Mouse (Mus musculus) ovary, adult 18-20 months (tissue): ENCODE data around the gene Grk6.
"Not testable (repeated sequence)": the region's sequence is repeated elsewhere in the genome, so short reads cannot be mapped to it uniquely, and the experiment has no call there.

Experiments used
- DNase-seq: peaks from one replicate; pipeline ENCODE4 v3.0.0; 2022; ENCODE audit warnings: low spot score, mixed read lengths

Gene Grk6

DNA sequence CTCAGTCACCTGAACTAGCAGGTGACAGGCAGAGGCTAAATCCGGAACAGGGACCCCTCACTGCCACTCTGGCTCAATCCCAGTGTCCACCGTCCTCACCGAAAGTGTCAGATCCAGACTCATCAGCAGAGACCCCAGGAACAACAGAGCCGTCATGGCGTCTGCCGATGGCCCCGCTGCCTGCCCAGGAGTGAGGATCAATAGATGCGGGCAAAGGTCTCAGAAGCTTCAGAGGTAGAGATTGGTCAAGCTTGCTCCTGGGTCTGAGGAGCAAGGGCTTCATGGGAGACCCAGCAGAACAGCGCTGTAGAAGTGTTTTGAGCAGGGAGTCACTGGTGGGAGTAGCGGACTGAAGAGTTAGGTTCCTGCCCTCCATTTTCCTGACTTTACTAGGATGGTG, 18.3 kb upstream of the Grk6 start, which contains the start of gene F12:
F12 (minus strand) TSS at position 181 of the 400 bp plus-strand sequence.
- no peak for DNase-seq

DNA sequence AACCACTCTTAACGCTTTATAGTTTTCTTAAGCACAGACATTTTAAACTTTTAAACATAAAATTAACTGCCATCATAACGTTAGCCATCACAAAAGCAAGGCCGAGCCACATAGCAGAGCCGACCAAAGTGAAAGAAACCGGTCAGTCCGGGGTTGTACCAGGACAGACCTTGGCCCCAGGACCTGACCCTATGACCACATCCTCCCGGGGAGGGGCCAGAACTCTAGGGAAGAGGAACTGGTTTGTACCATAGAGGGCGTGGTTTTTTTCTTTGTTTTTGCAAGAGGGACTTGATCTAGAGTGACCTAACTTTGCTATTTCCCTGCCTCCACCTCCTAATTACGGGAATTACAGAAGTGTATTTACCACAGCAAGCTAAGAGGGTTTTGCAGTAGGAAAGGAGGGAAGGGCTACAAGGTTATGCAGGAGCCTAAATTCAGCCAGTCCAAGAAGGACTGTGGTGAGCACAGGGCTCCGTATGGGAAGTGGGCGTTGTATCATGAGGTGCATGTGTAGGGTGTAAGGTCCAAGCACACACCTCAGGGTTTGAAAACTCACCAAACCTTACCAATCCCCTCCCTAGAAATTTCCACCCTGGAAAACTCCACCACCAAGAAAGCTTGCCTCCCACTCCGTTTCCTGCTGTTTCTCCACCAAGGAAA, 15.5 kb upstream of the Grk6 start:
- DNase-seq: peak; percentile 44

DNA sequence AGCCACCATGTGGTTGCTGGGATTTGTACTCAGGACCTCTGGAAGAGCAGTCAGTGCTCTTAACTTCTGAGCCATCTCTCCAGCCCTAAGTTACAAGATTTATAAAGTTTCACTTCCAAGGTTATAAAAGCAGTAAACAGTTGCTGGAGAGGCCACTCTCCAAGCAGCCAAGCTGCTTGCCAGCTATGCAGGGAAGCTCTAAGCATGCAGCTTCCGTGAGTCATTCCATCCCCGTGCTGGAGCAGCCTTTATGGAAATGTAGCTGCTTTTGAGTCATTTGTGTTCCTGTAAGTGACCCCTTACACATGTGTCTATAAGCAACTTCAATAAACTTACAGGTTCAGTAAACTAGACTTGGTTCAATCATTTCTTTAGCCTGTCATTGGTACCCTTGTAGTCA, 14.3 kb upstream of the Grk6 start:
- DNase-seq: no peak

DNA sequence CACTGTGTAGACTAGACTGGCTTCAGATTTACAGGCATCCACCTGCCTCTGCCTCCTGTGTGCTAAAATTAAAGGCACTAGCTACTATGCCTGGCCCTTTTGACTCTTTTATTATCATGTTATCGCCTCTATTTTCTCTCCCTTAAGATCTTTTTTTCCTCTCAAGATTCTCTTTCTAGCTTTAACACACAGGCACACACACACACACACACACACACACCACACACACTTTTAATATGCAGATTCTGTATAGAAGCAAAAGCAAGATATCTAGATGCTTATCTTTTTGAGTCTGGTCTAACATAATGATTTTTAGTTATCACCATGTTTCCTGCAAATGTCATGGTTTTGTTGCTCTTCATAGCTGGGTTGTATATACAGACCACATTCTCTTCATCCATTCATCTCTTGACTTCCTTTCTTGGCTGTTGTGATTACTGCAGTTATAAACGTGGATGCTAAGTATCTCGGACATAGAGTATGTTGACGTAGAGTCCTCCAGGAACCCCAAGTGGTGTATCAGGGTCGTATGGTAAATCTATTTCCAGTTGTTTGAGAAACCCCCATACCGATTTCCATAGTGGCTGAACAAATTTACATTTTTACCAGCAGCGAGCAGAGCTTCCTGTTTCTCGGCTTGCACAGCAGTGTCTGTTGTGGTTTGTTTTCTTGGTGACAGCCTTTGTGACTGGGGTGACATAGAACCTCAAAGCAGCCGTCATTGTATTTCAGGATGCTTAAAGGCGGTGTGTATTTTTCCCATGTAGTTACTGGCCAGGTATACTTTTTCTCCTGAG, 12.8 kb upstream of the Grk6 start:
- DNase-seq: no peak

DNA sequence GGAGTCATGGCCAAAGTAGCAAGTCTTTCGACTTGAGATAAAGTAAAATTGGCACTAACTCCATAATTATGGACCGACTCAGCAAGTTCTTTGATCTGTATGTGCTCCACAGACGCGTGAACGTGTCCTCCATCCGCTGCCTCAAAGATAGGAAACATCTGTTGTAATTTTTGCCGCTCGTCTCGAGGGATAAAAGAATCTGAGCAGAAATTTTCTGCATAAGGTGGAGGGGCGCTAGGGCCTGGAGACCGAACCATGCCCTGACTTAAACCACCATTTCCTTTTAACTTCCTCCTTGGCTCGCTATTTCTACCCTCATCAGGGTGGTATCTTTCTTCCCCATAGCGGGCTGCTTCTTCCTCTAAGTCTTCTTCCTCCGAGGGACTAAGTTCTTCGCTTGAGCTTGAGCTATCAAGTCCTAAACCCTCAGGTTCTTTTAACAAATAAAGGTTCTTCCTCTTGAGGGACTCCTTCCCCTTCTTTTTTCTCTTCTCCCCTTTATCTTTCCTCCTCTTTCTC, 7.7 kb upstream of the Grk6 start:
- DNase-seq: not testable (repeated sequence)

DNA sequence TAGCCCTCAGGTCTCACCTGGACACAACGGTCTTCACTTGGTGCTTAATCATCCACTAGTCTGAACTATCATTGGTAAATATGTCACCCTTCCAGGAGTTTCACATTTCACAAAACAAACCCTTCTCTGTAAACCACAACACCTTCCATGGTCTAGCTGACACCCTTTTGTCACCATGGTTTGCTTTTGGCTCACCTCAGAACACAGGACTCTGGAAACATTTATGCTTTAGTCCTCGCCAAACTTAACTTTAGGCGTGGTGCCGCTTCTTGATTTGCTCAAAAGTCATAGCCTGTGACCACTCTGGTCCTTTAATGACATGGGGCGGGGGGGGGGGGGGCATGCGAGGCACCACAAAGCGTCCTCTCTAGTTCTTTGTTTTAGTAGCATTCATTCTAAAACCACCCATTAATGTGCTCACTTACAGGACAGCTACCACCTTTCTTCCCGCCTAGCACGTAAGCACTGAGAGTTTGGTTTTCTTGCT, 1.0 kb upstream of the Grk6 start:
- DNase-seq: no peak

DNA sequence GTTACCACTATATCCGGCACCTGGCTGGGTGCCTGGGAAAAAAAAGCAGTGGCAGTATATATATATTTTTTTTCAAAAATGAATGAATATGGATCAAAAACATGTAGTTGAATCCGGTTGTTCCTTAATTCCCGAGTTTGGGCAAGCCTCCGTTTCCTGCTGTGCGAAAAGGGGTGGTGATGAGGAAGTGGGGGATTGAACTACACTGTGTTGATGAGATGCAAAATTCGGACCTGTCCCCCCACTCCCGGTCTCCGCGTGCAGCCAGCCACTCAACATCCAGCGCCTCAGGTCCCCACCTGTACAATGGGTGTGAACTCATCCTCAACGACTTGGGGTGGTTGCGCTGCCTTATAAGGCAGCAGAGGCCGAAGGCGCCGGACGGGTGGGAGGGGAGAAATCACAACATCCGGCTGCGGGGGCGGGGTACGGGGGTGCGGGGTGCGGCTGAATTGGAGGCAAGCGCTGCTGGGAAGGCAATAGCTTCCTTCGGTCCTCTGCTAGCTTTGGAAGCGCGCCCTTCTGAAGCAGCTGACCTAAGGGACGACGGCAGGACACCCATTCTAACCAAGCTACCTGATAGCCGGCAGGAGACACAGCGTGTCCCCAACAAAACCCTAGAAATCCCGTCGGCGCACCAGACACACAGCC, 461 bp upstream of the Grk6 start:
- DNase-seq: no peak

DNA sequence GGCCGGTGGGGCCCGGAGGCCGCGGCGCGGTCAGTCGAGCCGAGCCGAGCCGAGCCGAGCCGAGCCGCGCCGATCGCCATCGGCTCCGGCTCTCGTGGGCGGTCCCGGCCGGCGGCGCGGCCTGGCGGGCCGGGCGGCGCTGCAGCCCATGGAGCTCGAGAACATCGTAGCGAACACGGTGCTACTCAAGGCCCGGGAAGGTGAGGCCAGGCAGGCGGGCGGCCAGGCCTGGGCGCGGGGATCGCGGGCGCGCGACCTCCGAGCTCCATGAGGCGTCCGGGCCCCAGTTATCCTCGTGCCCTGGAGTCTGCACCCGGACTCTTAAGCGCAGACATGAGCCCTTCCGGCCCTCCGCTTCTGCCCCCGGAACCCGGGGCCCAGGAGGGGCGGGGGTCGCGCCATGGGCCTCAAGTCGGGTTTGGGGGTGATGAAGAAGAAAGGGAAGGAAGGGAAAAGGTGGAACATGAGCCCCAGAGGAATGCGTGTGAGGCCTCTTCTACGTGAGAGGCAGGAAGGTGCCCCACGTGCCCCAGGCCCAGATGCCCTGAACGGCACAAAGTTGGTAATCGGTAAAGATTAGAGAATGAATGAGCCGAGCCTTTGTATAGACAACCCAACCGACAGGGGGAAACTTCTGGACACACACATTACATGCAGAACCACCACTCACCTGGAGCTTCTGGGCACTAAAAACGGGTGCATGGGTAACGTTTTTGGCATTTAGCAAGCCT, 654 bp downstream of the Grk6 start:
- DNase-seq: no peak

DNA sequence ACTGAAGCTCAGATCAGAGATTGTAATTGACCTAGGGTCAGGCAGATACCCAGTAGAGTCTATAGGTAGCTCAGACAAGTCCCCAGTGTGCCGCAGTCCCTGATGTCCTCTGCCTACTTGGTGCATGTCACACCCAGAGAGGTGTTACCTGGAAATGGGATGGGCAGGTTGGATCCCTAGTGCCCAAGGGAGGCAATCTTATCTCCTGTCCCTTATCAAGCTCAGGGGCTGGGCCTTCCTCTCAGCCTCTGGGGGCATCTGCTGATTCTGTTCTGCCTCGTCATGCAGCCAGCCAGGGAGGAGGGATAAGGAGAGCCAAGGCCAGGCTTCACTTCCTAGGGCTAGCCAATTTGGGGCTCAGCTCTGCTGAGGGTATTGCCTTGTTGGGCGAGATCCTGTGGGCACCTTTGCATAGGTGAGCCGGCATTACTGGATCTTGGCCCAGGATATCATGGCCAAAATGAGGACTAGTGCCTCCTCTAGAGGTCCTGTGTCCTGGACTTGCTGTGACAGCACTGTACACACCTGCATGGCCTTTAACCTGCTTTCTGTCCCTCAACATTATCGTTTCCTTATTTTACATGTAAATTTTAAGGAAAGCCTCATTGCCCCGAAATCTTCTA, 1.7 kb downstream of the Grk6 start:
- DNase-seq: no peak

DNA sequence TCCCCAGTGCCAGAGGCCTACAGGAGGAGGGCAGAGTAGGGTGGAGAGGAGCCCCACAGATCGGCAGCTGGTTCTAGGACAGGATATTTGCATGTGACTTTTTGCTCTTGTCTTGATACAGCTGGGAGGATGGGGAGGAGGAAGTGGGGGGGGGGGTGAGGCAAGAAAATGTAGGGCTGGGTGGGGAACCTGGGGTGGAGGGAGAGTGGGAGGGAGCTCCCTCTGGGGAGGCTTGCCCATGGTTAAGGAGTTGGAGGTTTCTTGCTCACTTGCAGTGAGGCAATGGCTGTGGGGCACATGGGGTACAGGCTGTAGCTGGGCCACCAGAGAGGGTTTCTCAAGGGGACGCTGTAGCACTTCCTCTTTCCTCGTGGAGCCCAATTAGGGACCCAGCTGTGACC, 2.7 kb downstream of the Grk6 start:
- no peak for DNase-seq

DNA sequence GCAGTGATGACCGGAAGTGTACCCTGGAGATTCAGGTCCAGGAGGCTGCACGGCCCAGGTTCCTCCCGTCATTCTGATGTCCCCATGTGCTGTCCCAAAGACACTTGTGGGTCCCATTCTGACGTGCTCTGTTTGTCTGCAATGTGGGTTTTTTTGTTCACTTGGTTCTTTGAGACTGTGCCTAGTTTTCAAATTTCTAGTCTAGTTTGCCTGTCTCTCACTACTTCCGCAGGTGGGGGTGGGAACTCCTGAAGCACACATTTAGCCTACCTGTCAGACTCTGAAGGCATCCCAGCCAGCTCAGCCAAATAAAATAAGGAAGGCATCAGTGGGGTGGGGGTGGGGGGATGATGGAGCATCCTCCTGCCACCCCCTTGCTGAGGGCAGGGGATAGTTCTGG, 3.3 kb downstream of the Grk6 start:
- DNase-seq: no peak

DNA sequence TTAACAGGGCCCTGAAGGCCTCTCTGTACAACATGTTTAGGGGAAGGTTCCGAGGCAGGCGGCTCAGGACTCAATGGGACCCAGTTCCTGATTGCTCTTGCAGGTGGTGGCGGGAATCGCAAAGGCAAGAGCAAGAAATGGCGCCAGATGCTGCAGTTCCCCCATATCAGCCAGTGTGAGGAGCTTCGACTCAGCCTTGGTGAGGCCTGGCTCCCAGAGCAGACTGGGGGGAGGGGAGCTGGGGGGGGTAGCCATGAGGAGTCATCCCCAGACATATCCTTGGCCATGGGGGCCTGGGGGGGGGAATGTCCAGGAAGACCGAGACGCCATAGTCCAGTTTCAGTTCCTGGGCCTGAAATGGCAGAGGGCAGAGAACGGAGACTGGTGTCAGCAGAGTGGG, 4.3 kb downstream of the Grk6 start:
- no peak for DNase-seq

DNA sequence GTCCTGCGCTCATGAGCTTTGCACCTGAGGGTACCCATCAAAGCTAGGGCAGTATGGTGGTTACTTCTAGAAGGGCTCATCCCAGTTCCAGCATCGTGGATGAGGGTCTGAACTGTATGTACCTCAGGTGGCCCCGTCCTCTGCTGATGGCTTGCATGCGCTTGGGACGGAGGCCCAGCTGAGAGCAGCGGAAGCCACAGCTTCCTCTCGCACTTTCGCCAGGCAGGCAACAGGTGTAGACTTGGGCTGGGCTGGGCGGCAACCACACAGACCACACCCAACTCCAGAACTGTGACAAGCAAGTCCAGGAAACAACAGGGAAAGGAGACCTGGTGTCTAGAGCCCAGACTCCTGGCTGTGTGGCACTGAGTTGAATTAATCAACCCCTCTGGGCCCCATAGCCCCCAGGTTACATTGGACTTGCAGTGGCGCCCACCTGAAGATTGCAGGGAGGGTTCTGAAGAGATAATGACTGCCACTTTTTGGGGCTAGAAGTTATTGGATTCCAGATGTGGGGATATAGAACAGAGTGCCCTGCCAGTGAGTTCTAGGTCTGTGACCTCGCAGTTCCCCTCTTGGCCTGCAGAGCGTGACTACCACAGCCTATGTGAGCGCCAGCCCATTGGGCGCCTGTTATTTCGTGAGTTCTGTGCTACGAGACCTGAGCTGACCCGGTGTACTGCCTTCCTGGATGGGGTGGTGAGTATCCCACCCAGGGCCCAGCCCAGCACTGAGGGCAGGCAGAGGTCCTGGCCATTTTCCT, 5.0 kb downstream of the Grk6 start:
- no peak for DNase-seq

DNA sequence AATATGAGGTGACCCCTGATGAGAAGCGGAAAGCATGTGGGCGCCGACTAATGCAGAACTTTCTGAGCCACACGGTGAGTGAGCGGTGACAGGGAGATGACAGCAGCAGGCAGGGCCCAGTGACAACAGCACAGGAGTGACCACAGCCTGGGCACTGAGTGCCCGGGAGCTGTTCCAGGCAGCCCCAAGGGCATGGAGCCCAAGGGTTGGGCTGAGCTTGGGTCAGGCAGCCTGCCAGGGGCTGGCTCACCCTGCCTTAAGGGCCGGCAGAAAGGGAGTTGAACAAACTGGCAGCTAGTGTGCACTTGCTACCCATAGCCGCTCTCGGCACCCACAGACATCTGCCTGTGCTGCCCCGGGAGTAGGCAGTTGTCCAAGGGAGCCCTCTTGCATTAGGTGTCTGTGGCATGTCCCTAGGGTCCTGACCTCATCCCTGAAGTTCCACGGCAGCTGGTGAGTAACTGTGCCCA, 5.7 kb downstream of the Grk6 start:
- DNase-seq: peak; percentile 67

DNA sequence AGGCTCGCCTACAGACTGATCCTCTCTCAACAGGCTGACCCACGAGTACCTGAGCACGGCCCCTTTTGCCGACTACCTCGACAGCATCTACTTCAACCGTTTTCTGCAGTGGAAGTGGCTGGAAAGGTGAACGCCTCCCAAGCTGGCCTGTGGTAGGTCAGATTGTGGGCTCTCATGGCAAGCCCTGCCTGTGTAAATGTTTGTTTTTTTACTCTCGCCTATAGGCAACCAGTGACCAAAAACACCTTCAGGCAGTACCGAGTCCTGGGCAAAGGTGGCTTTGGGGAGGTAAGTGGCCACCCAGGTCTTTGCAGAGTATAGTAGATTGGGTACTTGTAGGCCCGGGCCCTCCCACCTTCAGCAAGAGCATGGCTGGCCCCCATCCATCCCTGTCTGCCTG, 6.4 kb downstream of the Grk6 start:
- no peak for DNase-seq

DNA sequence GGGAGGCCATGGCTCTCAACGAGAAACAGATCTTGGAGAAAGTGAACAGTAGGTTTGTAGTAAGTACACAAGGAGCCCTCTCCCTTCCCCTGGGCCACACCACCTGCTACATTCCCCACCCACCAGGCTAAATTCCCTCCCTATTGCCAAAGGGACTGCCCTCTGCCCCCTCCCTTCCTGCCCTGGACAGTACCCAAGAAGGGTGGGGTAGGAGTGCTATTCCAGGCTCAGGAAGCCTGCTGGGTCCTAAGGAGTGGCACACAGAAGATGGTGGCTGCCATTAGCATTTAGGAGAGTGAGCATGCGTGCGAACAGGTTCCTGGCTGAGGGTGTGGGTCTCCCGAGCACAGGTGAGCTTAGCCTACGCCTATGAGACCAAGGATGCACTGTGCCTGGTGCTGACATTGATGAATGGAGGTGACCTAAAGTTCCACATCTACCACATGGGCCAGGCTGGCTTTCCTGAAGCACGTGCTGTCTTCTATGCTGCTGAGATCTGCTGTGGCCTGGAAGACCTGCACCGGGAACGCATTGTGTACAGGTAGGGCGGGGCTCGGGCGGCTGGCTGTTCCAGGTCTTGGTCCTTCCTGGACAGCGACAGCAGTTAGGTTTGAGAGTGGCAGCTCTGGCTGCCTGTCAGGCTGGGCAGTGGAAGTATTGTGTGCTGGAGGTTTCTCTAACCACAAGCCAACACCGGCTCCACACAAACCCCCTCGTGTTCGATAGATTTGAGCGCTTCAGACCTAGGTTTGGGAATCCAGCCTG, 7.1 kb downstream of the Grk6 start:
- no peak for DNase-seq

DNA sequence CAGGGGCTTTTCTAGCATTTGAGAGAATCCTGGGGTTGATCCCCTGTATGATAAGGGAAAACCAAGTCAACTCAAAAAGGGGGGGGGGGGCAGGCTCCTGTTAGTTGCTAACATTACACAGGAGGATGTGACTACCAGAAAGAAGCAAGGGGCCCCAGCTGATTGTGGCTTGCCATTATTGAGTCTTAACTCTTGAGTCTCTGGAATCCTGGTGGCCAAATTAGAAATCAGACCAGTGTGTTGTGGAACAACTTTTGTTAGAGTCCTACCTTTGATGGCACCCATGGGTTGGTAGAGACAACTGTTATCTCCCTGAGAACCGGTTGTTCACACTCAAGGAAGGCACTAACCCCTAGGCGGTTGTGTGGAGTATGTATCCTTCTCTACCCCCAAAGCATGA, 18.1 kb downstream of the Grk6 start:
- no peak for DNase-seq

DNA sequence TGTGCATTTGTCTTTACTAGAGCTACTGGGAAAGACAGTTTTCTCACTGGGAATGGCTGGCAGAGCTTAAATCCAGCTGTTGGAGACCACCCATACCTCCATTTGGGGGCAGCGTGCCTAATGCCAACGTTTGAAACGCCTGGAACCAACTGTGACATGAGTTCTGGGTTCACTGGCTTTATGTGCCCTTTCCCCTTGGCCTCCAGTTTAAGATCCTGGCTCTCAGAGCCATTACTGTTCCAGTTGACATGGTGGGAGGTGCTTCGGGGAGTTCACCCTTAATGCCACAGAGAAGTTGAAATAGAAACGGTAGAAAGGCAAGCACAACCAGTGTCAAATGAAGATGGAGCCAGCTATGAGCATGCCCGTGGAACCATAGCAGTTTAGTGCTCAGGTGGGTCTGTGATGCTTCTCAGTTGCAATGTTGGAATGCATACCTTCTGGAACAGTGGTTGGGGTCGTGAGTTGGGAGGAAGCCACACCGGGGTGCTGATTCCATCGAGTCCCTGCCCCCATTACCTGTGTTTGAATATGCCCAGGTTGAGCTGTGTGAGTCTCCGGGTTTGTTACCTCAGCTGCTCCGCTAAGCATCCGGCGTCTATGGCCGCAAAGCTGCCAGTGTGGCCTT, 18.6 kb downstream of the Grk6 start:
- DNase-seq: no peak
